Mouse (Mus musculus): ENCODE results near the gene Lrch1. TPM values are rescaled to one million over a fixed set of nuclear protein-coding genes. Genes with fewer than 3 reads are reported as not detected.
A peak's percentile ranks its signal among the peaks of the same experiment; 100 is the strongest.

Gene Lrch1
- polyA plus RNA-seq, 1 experiment from 2014 or later: 4.3 TPM

DNA sequence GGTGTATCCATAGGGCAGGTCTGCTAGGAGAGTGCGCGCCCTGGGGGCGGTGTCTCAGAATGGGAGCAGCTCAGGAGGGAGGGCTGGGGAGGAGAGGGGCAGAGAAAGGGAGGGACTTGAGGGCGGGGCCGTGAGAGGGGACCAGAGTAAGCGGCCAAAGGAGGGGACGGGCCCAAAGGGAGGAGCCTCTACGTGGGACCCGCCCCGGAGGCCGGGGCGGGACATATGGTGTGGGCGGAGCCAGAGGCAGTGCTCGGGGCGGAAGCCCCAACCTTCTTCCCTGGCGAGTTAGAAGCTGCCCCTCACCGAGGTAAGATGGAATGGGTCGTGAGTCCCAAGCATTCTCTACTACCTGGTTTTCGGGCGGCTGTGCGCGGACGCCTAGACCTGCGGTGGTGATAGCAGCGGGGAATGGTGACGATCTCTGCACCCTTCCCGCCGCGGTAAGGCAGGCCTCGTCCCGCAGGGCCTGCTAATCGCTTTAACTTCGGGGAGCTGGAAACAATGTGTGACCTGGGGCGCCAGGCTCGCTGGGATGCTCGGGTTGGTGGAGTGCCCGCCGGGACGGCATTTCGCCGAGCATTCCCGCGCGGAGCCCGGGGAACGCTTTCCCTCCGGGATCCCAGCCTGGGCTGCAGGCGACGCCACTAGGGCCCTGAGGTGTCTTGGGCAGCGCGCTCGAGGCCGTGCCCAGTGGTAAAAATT lies 215.4 kb downstream of the Lrch1 start, which contains the start of gene Esd:
Gene Esd, plus strand, starts transcription at position 219 of the 705 bp plus-strand sequence.
- peak; percentile 94 for DNase-seq
- Histone ChIP-seq H3K9ac (peak within 1 kb of the TSS; percentile 94), H3K36me3 (peaks cover 18% of the 10 kb centered on the region), H3K4me1 (replicated peaks) (peaks cover 28% of the 10 kb centered on the region), H3K4me2 (peak within 1 kb of the TSS; percentile 81), H3K27me3 (no peaks in the 10 kb centered on the region), H3K4me3 (replicated peaks) (peak within 1 kb of the TSS; percentile 93), H3K9me3 (replicated peaks) (no peaks in the 10 kb centered on the region), H3K27ac (peak within 1 kb of the TSS; percentile 88)
- ATAC-seq (ENCODE audit: low read depth): peak; percentile 99
- under 1% methylated on average over 53 of the region's 53 CpGs for WGBS (ENCODE audit: insufficient replicate concordance)

DNA sequence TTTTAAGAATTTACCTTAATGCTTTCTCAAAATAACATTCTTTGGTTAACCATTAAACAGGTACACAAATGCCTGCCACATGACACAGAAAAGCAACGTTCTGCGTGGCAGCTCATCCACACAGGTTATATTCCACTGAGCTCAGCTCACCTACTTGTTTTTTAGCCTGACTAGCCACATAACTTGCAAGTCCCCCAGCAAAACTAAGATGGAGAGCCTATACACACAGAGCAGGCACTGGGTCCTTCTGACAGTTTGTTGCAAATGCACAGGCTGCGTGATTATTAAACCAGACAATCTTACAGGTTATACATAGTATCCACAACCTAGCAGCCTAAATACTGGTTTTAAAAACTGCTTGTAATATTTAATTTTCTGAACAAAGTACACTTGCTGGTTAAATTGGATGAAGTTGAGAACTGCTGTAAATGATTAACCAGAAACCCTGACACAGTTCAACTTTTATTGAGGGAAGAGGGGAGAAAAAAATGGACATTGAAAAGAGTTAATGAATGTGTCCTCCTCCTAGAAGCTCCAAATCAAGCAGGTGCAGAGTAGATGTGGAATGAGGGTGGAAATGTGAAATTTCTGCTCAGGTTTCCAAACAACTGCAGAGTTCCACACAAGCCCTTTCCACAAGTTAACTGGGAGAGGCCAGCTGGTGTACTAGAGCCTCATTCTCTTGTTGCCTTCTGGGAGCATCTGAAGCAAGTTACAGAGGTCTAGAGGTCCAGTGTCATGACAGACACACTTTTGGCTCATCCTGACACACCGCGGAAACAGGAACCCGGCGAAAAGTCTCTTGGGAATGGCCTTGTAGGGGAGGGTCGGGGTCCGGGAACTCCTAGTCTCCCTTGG lies 216.2 kb downstream of the Lrch1 start:
- 27% methylated on average over 9 of the region's 9 CpGs for WGBS (ENCODE audit: insufficient replicate concordance)
- H3K36me3 ChIP-seq: peaks cover 11% of the 10 kb centered on the region
- ATAC-seq (ENCODE audit: low read depth) (no peak), DNase-seq (no peak)
- no peaks in the 10 kb centered on the region for H3K9me3 ChIP-seq (replicated peaks)
- H3K4me1 ChIP-seq (replicated peaks): peaks cover 28% of the 10 kb centered on the region
- no peaks in the 10 kb centered on the region for H3K27me3 ChIP-seq
- H3K4me2 ChIP-seq: peak overlapping the region; percentile 81
- H3K4me3 ChIP-seq (replicated peaks): peak overlapping the region; percentile 93
- H3K9ac ChIP-seq: peak overlapping the region; percentile 65
- peak overlapping the region; percentile 75 for H3K27ac ChIP-seq

DNA sequence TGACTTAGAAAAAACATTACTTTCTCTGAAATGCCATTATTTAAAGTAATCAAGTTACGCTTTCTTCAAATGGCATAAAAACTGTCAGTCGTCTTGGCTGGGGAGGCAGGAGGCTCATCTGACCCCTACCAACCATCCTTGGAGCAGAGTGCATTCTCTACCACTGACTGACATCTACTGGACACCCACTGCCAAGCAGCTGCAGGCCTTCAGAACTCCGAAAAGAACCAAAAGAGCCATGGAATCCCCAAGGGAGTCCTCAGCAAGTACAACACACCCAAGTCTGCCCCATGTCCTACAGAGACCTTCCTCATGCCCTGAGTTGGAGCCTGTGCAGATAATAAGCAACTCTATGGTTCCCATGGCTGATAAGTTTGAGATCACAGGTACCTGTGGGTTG lies 224.1 kb downstream of the Lrch1 start:
- WGBS (ENCODE audit: insufficient replicate concordance): 53% methylated on average over 3 of the region's 3 CpGs
- no peak for ATAC-seq (ENCODE audit: low read depth)

DNA sequence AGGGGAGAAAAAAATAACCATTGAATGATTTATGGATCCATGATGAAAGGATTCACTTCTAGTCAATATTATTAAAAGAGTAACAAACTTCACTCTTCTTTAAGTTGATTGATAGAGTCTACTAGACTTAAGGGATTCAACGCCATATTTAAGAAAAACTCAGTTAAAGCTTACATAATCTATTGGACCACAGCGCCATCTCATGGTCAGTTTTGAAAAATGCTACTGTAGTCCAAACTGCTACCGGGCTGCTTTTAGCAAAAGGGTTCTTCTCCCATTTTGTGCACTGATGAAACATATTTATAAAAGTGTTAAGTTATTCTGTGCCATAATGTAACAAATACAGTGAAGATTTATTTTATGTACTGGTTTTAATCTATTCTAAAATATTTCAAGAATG lies 238.6 kb downstream of the Lrch1 start:
- no peak overlapping the region for H3K27ac ChIP-seq
- 15% methylated on average over 3 of the region's 3 CpGs for WGBS (ENCODE audit: insufficient replicate concordance)
- no peak overlapping the region for H3K4me3 ChIP-seq (replicated peaks)
- peak; percentile 24 for DNase-seq
- H3K9ac ChIP-seq: no peak overlapping the region
- H3K9me3 ChIP-seq (replicated peaks): no peaks in the 10 kb centered on the region
- H3K36me3 ChIP-seq: no peaks in the 10 kb centered on the region
- ATAC-seq (ENCODE audit: low read depth): no peak
- no peaks in the 10 kb centered on the region for H3K27me3 ChIP-seq
- H3K4me1 ChIP-seq (replicated peaks): no peaks in the 10 kb centered on the region
- no peak overlapping the region for H3K4me2 ChIP-seq

More for the DNA sequence above, 224.1 kb downstream of the Lrch1 start:
- no peaks in the 10 kb centered on the region for H3K9me3 ChIP-seq (replicated peaks)
- no peaks in the 10 kb centered on the region for H3K27me3 ChIP-seq
- no peak overlapping the region for H3K4me3 ChIP-seq (replicated peaks)
- no peak for DNase-seq
- no peak overlapping the region for H3K27ac ChIP-seq
- H3K4me1 ChIP-seq (replicated peaks): no peaks in the 10 kb centered on the region
- no peak overlapping the region for H3K4me2 ChIP-seq
- H3K36me3 ChIP-seq: no peaks in the 10 kb centered on the region
- H3K9ac ChIP-seq: no peak overlapping the region

Other genes starting within 250 kb of the Lrch1 start
- 257 and 280 TPM in 2 replicates for gene Esd, start 215.6 kb downstream of the Lrch1 start, polyA plus RNA-seq (2015; fragmentation: Nextera tagmentation; extraction: Ambion mirVana)
- 0.20 and 0.24 TPM in 2 replicates for gene Rubcnl, start 68.2 kb upstream of the Lrch1 start, polyA plus RNA-seq (2015; fragmentation: Nextera tagmentation; extraction: Ambion mirVana)
- not detected in 2 replicates for gene Lrrc63, start 183.0 kb upstream of the Lrch1 start, polyA plus RNA-seq (2015; fragmentation: Nextera tagmentation; extraction: Ambion mirVana)
- 29.3 and 37.6 TPM in 2 replicates for gene Lcp1, start 183.2 kb upstream of the Lrch1 start, polyA plus RNA-seq (2015; fragmentation: Nextera tagmentation; extraction: Ambion mirVana)

All from liver, embryonic 13.5 days (tissue).